Mouse (Mus musculus): Measurements from ENCODE around the gene Zcchc14. TPM values are rescaled to one million over a fixed set of nuclear protein-coding genes. Genes with fewer than 3 reads are reported as not detected.

The Zcchc14 gene
- polyA plus RNA-seq, 1 experiment from 2014 or later: 26.9 TPM

DNA sequence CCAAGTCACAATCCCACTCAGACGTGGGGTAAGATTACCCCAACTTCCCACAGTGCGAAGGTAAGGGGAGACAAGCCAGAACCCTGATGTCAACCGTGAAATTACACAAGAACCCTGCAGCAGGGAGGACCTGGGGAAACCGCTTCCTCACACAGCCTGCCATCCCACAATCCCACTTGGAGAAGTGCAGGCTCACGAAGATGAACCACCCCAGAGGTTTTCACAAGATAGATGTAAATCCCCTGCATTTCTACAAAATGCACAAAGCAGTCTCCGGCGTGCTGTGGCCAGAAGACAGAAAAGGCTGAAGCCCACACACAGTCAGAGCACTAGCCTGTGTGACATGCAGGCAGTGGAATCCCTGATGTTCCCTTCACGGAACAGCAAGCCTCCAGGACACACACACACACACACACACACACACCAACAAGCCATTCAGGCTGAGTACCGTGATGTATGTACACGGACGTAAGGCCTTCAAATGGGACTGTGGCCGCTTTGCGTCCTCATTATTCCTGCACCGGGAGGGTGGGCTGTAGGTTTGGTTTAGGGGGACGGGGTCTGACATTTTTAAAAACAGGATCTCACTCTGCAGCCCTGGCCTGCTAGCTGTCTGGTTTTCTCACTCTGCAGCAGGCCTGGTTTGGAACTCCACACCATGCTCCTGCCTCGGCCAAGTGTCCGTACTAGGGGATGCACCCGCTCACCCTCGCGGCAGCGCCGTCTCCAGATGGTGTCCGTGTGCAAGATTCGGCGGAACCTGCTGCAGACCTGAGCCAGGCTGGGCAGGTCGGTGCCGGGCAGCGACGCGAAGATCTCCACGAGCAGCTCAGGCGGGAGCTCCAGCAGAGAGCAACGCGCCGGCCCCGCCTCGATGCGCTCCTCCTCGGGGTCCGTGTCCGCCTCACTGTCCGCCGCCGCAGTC is 74.7 kb downstream of the Zcchc14 start:
- Histone ChIP-seq H3K4me2 (replicated peaks; ENCODE audit: low read depth, low read length) (peak overlapping the region; percentile 87), H3K36me3 (ENCODE audit: control insufficient read depth, insufficient read depth, low read length) (no peaks in the 10 kb centered on the region), H3K9ac (ENCODE audit: low read depth, low read length) (peak overlapping the region; percentile 70), H3K9me3 (ENCODE audit: control insufficient read depth, low read length) (no peaks in the 10 kb centered on the region), H3K4me1 (ENCODE audit: control insufficient read depth, insufficient read depth, low read length) (peaks cover 22% of the 10 kb centered on the region), H3K4me3 (ENCODE audit: low read length) (peak overlapping the region; percentile 82), H3K27ac (ENCODE audit: low read depth, low read length) (no peak overlapping the region), H3K27me3 (ENCODE audit: control insufficient read depth, insufficient read depth, low read length) (no peaks in the 10 kb centered on the region)
- 2% methylated on average over 44 of the region's 44 CpGs for WGBS
- peak; percentile 7 for ATAC-seq (ENCODE audit: low FRiP score, low TSS enrichment)

DNA sequence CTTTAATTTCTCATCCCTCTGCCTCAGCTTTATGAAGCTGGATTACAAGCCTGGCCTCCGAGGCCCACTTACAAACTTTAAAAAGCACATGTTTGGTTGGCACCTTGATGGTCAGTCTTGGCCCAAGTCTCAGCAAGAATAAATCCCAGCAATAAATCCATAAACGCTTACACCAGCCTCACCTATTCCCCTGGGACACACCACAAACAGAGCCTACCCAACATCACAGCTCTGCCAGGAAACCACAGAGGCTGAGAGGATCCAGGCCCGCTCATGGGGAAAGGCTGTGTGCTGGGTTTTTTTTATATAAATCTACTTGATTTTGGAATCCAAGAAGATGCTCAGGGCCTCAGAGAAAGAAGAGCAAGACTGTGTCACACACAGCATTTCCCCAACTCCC is 77.0 kb downstream of the Zcchc14 start:
- no peak overlapping the region for H3K27ac ChIP-seq (ENCODE audit: low read depth, low read length)
- H3K4me1 ChIP-seq (ENCODE audit: control insufficient read depth, insufficient read depth, low read length): peaks cover 22% of the 10 kb centered on the region
- no peak overlapping the region for H3K4me3 ChIP-seq (ENCODE audit: low read length)
- 68% methylated on average over 3 of the region's 3 CpGs for WGBS
- H3K27me3 ChIP-seq (ENCODE audit: control insufficient read depth, insufficient read depth, low read length): no peaks in the 10 kb centered on the region
- no peaks in the 10 kb centered on the region; the same call in 1 of the 2 replicates for H3K36me3 ChIP-seq (ENCODE audit: control insufficient read depth, insufficient read depth, low read length)
- 0 out of 2 replicates have a peak overlapping the region, but pooled peaks have one; percentile 7 for H3K9ac ChIP-seq (ENCODE audit: low read depth, low read length)
- H3K4me2 ChIP-seq (replicated peaks; ENCODE audit: low read depth, low read length): no peak overlapping the region
- no peaks in the 10 kb centered on the region for H3K9me3 ChIP-seq (ENCODE audit: control insufficient read depth, low read length)
- ATAC-seq (ENCODE audit: low FRiP score, low TSS enrichment): no peak

DNA sequence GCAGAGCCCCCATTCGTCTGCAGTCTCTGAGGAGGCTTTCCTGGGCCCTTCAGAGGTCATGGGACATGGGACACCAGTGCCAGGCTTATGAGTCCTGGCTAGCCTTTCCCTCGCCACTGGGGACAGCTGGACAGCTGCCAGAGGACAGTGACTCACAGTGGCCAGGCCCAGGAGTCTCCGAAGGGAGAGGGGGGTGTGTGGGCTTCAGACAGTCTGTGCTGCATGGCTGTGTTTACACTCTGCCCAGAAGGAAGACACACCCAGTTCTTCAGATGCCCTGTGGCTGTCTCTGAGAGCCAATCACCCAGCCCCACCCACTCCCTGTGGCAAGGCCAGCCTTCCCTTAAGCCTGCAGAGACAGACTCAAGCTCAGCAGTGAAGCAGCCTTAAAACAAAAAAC is 79.4 kb downstream of the Zcchc14 start:
- ATAC-seq (ENCODE audit: low FRiP score, low TSS enrichment): no peak
- no peaks in the 10 kb centered on the region for H3K9me3 ChIP-seq (ENCODE audit: control insufficient read depth, low read length)
- 33% methylated on average over 3 of the region's 3 CpGs for WGBS

DNA sequence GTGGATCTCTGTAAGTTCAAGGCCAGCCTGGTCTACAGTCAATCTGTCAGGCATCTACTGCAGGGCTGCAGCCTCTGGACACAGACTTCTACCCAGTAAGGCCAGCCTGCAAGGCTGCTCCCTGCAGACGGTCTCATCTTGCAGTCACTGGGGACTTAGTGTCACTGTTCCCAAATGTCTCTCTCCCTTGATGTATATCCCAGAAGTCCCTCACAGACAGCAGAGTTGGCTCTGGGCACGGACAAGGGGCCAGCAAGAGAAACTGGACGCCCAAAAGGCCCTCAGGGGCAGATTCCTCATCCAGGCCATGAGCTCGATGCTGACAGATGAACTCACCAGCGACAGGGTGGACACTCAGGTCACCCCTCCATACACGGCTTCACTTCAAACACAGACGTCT is 80.6 kb downstream of the Zcchc14 start:
- H3K4me2 ChIP-seq (replicated peaks; ENCODE audit: low read depth, low read length): no peak overlapping the region
- no peaks in the 10 kb centered on the region for H3K9me3 ChIP-seq (ENCODE audit: control insufficient read depth, low read length)
- no peaks in the 10 kb centered on the region; the same call in 1 of the 2 replicates for H3K36me3 ChIP-seq (ENCODE audit: control insufficient read depth, insufficient read depth, low read length)
- no peak overlapping the region for H3K4me3 ChIP-seq (ENCODE audit: low read length)
- H3K9ac ChIP-seq (ENCODE audit: low read depth, low read length): no peak overlapping the region
- WGBS: 75% methylated on average over 7 of the region's 7 CpGs
- H3K27me3 ChIP-seq (ENCODE audit: control insufficient read depth, insufficient read depth, low read length): no peaks in the 10 kb centered on the region
- ATAC-seq (ENCODE audit: low FRiP score, low TSS enrichment): no peak
- no peak overlapping the region for H3K27ac ChIP-seq (ENCODE audit: low read depth, low read length)
- peaks cover 15% of the 10 kb centered on the region for H3K4me1 ChIP-seq (ENCODE audit: control insufficient read depth, insufficient read depth, low read length)

More for the DNA sequence above, 79.4 kb downstream of the Zcchc14 start:
- no peak overlapping the region for H3K4me2 ChIP-seq (replicated peaks; ENCODE audit: low read depth, low read length)
- no peaks in the 10 kb centered on the region; the same call in 1 of the 2 replicates for H3K36me3 ChIP-seq (ENCODE audit: control insufficient read depth, insufficient read depth, low read length)
- peaks cover 22% of the 10 kb centered on the region for H3K4me1 ChIP-seq (ENCODE audit: control insufficient read depth, insufficient read depth, low read length)
- H3K27me3 ChIP-seq (ENCODE audit: control insufficient read depth, insufficient read depth, low read length): no peaks in the 10 kb centered on the region
- H3K27ac ChIP-seq (ENCODE audit: low read depth, low read length): no peak overlapping the region
- no peak overlapping the region for H3K9ac ChIP-seq (ENCODE audit: low read depth, low read length)
- H3K4me3 ChIP-seq (ENCODE audit: low read length): no peak overlapping the region

DNA sequence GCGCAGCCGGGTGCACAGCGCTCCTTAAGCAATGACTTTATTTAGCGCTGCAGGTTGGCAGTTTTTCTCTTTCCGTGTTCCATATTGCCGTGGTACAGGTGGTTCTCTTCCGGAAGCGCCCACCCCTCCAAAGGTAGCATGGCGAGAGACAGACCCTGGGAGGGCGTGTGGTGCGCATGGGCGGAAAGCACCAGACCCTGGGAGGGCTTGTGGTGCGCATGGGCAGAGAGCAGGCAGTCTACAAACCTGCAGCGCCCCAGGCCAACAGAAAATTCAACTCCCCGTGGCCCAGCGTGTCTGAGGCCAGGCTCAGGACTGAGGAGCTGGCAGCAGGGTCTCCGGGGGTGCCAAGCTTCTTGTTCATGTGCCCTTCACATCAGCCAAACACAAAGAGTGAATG is 81.9 kb downstream of the Zcchc14 start:
- no peaks in the 10 kb centered on the region; the same call in 1 of the 2 replicates for H3K36me3 ChIP-seq (ENCODE audit: control insufficient read depth, insufficient read depth, low read length)
- no peaks in the 10 kb centered on the region for H3K9me3 ChIP-seq (ENCODE audit: control insufficient read depth, low read length)
- 82% methylated on average over 17 of the region's 17 CpGs for WGBS
- H3K4me3 ChIP-seq (ENCODE audit: low read length): no peak overlapping the region
- no peak overlapping the region for H3K27ac ChIP-seq (ENCODE audit: low read depth, low read length)
- ATAC-seq (ENCODE audit: low FRiP score, low TSS enrichment): no peak
- no peak overlapping the region for H3K9ac ChIP-seq (ENCODE audit: low read depth, low read length)
- H3K4me2 ChIP-seq (replicated peaks; ENCODE audit: low read depth, low read length): no peak overlapping the region
- no peaks in the 10 kb centered on the region for H3K27me3 ChIP-seq (ENCODE audit: control insufficient read depth, insufficient read depth, low read length)
- H3K4me1 ChIP-seq (ENCODE audit: control insufficient read depth, insufficient read depth, low read length): peaks cover 9% of the 10 kb centered on the region; the same call in 1 of the 2 replicates

DNA sequence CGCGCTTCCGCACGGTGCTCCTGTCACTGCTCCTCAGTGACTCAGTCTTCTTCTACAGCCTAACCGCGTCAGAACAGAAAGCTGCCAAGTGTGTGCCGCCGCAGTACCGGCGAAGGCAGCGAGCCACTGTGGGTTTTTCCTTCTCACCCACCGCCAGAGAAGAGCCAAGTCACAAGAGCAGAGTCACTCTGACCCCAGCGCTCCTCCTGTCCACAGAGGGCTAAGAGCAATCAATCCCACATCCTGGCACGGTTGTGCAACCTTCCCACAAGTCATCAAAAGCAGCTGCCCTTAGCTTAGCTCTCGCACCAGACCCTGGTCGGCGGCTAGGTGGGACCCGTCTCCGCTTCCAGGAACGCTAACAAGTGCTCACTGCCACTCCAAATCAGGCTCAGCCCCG is 82.4 kb downstream of the Zcchc14 start:
- Histone ChIP-seq H3K27ac (ENCODE audit: low read depth, low read length) (no peak overlapping the region), H3K36me3 (ENCODE audit: control insufficient read depth, insufficient read depth, low read length) (peaks cover under 1% of the 10 kb centered on the region; the same call in 1 of the 2 replicates), H3K27me3 (ENCODE audit: control insufficient read depth, insufficient read depth, low read length) (no peaks in the 10 kb centered on the region), H3K4me2 (replicated peaks; ENCODE audit: low read depth, low read length) (no peak overlapping the region), H3K9me3 (ENCODE audit: control insufficient read depth, low read length) (no peaks in the 10 kb centered on the region), H3K9ac (ENCODE audit: low read depth, low read length) (no peak overlapping the region), H3K4me1 (ENCODE audit: control insufficient read depth, insufficient read depth, low read length) (peaks cover 9% of the 10 kb centered on the region; the same call in 1 of the 2 replicates), H3K4me3 (ENCODE audit: low read length) (no peak overlapping the region)
- 80% methylated on average over 21 of the region's 21 CpGs for WGBS
- ATAC-seq (ENCODE audit: low FRiP score, low TSS enrichment): no peak

DNA sequence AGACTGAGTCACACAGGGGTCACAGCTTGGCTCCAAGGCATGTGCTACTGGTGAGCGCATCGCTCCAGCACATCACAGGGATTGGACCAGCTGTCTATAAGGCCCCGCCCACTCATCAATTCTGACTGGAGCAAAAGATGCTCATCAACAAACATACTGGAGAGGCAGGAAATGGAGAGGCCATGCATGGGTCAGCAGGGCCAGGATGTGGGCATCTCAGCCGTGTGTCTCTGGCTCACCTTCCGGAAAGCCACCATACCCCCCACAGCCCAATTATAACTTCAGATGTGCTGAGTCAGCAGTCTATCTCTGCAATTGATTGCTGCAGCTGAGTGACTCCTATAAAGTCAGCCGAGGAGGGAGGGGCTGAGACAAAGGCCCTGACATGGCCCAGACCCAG is 84.4 kb downstream of the Zcchc14 start:
- no peaks in the 10 kb centered on the region for H3K9me3 ChIP-seq (ENCODE audit: control insufficient read depth, low read length)
- H3K27ac ChIP-seq (ENCODE audit: low read depth, low read length): no peak overlapping the region
- H3K27me3 ChIP-seq (ENCODE audit: control insufficient read depth, insufficient read depth, low read length): no peaks in the 10 kb centered on the region
- no peak overlapping the region for H3K4me3 ChIP-seq (ENCODE audit: low read length)
- 56% methylated on average over 6 of the region's 6 CpGs for WGBS
- H3K4me1 ChIP-seq (ENCODE audit: control insufficient read depth, insufficient read depth, low read length): peaks cover 4% of the 10 kb centered on the region; the same call in 1 of the 2 replicates
- no peak for ATAC-seq (ENCODE audit: low FRiP score, low TSS enrichment)
- no peak overlapping the region for H3K9ac ChIP-seq (ENCODE audit: low read depth, low read length)
- H3K36me3 ChIP-seq (ENCODE audit: control insufficient read depth, insufficient read depth, low read length): peaks cover 3% of the 10 kb centered on the region; the same call in 1 of the 2 replicates
- H3K4me2 ChIP-seq (replicated peaks; ENCODE audit: low read depth, low read length): no peak overlapping the region

DNA sequence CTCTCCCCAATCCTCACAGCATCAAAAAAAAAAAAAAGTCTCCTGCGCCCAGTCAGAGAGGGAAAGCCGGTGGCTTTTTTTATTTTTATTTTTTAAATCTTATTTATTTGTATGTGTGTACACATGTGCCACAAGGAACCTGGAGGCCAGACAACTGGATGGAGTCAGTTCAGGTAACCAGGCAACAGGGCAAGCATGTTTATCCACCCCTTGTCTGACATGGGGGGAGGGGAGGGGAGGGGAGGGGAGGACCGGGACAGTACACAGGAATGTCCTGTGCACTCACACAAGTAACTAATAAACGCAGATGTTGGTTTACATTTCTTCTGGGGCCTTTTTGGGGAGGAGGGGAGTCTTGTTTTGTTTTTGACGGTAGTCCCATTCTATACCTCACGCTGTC is 89.0 kb downstream of the Zcchc14 start:
- no peak overlapping the region for H3K9ac ChIP-seq (ENCODE audit: low read depth, low read length)
- no peaks in the 10 kb centered on the region for H3K27me3 ChIP-seq (ENCODE audit: control insufficient read depth, insufficient read depth, low read length)
- 0 out of 2 replicates have a peak, but pooled peaks cover 4% of the 10 kb centered on the region for H3K4me1 ChIP-seq (ENCODE audit: control insufficient read depth, insufficient read depth, low read length)
- H3K36me3 ChIP-seq (ENCODE audit: control insufficient read depth, insufficient read depth, low read length): peaks cover 9% of the 10 kb centered on the region; the same call in 1 of the 2 replicates
- no peaks in the 10 kb centered on the region for H3K9me3 ChIP-seq (ENCODE audit: control insufficient read depth, low read length)
- 76% methylated on average over 6 of the region's 6 CpGs for WGBS
- no peak overlapping the region for H3K4me3 ChIP-seq (ENCODE audit: low read length)
- no peak overlapping the region for H3K4me2 ChIP-seq (replicated peaks; ENCODE audit: low read depth, low read length)
- no peak for ATAC-seq (ENCODE audit: low FRiP score, low TSS enrichment)
- H3K27ac ChIP-seq (ENCODE audit: low read depth, low read length): no peak overlapping the region

DNA sequence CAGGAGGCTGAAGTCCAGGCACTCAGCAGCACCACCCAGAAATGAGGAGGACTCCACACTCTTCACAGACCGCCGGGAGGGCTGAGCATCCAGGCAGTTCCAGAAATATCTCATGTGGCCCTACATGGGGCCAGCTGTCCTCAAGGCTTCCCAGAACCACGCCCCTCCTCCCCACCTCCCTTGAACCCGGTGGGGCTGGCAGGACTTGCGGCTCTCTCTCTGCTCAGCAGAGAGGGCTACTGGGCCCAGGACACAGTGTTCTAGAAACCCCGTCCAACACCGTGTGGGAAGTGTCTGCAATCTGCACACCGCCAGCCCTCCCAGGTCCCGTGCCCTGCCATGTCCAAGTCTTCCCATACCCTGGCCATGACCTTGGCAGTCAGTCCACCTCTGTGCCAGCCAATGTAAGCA is 89.8 kb downstream of the Zcchc14 start:
- no peak overlapping the region for H3K27ac ChIP-seq (ENCODE audit: low read depth, low read length)
- no peaks in the 10 kb centered on the region for H3K27me3 ChIP-seq (ENCODE audit: control insufficient read depth, insufficient read depth, low read length)
- no peak overlapping the region for H3K4me2 ChIP-seq (replicated peaks; ENCODE audit: low read depth, low read length)
- peaks cover 13% of the 10 kb centered on the region; the same call in 1 of the 2 replicates for H3K36me3 ChIP-seq (ENCODE audit: control insufficient read depth, insufficient read depth, low read length)
- H3K4me1 ChIP-seq (ENCODE audit: control insufficient read depth, insufficient read depth, low read length): no peaks in the 10 kb centered on the region
- no peak overlapping the region for H3K4me3 ChIP-seq (ENCODE audit: low read length)
- 80% methylated on average over 9 of the region's 9 CpGs for WGBS
- H3K9ac ChIP-seq (ENCODE audit: low read depth, low read length): no peak overlapping the region
- ATAC-seq (ENCODE audit: low FRiP score, low TSS enrichment): no peak
- no peaks in the 10 kb centered on the region for H3K9me3 ChIP-seq (ENCODE audit: control insufficient read depth, low read length)
